Mouse (Mus musculus): ENCODE data around the gene Zcchc10. TPM values are rescaled to one million over a fixed set of nuclear protein-coding genes. Genes with fewer than 3 reads are reported as not detected.

Gene Zcchc10
- polyA plus RNA-seq, 1 experiment = 11.0 TPM

Other genes with a start within 250 kb of the Zcchc10 start
- 49.3 and 60.3 TPM in 2 replicates for gene Hspa4, start 24.2 kb upstream of the Zcchc10 start, polyA plus RNA-seq (2012; rRNA removed)
- 26.9 and 33.6 TPM in 2 replicates for gene Aff4, start 26.2 kb downstream of the Zcchc10 start, polyA plus RNA-seq (2012; rRNA removed)
- not detected in 2 replicates for gene Leap2, start 98.5 kb downstream of the Zcchc10 start, polyA plus RNA-seq (2012; rRNA removed)
- 266 and 310 TPM in 2 replicates for gene Uqcrq, start 106.2 kb downstream of the Zcchc10 start, polyA plus RNA-seq (2012; rRNA removed)
- 0.88 and 1.2 TPM in 2 replicates for gene Gdf9, start 106.3 kb downstream of the Zcchc10 start, polyA plus RNA-seq (2012; rRNA removed)
- gene Gm10447, start 132.4 kb downstream of the Zcchc10 start, polyA plus RNA-seq (2012; rRNA removed) = 1.8 and 2.9 TPM in 2 replicates
- gene Shroom1, start 132.5 kb downstream of the Zcchc10 start, polyA plus RNA-seq (2012; rRNA removed) = 12.1 and 12.9 TPM in 2 replicates
- gene Gm9837, start 145.8 kb downstream of the Zcchc10 start, polyA plus RNA-seq (2012; rRNA removed) = not detected in 2 replicates
- gene Gm9945, start 155.5 kb downstream of the Zcchc10 start, polyA plus RNA-seq (2012; rRNA removed) = 0.11 and 0.15 TPM in 2 replicates
- 6.5 and 7.4 TPM in 2 replicates for gene Sowaha, start 155.6 kb downstream of the Zcchc10 start, polyA plus RNA-seq (2012; rRNA removed)
- gene Sept8, start 194.6 kb downstream of the Zcchc10 start, polyA plus RNA-seq (2012; rRNA removed) = 63.8 and 64.4 TPM in 2 replicates
- 14.3 and 16.1 TPM in 2 replicates for gene Kif3a, start 242.7 kb downstream of the Zcchc10 start, polyA plus RNA-seq (2012; rRNA removed)

All from urinary bladder, adult 2 months (tissue).